Mouse (Mus musculus) neural tube, embryonic 11.5 days (tissue): Measurements from ENCODE around the gene Tspan5. TPM values are rescaled to one million over a fixed set of nuclear protein-coding genes. Genes with fewer than 3 reads are reported as not detected.

ENCODE experiments used
- ATAC-seq: fragments of 200-750 bp; cut with Nextera tagmentation; 2 replicates; pipeline ENCODE4 v1.8.0; 2017; ENCODE audit warnings: moderate number of reproducible peaks, mild to moderate bottlenecking, moderate TSS enrichment, moderate library complexity; ENCODE audit not compliant: insufficient read depth, low FRiP score, low TSS enrichment
- DNase-seq: peaks from one replicate; pipeline ENCODE4 v3.0.0-alpha.2; 2015; ENCODE audit warnings: low spot score
- H3K27ac ChIP-seq: fragments of 300-500 bp; sonication (generic); 2 replicates; pipeline ENCODE4 v1.5.1; 2014; ENCODE audit warnings: low read depth, mild to moderate bottlenecking, low read length
- H3K27me3 ChIP-seq: fragments of 300-500 bp; sonication (generic); 2 replicates; pipeline ENCODE4 v1.6.1; 2014; ENCODE audit warnings: mild to moderate bottlenecking, low read length, mixed read lengths; ENCODE audit not compliant: control insufficient read depth, insufficient read depth
- H3K36me3 ChIP-seq: fragments of 300-500 bp; sonication (generic); 2 replicates; pipeline ENCODE4 v1.6.1; 2014; ENCODE audit warnings: mild to moderate bottlenecking, low read length, moderate library complexity, mixed read lengths; ENCODE audit not compliant: control insufficient read depth, insufficient read depth
- H3K4me1 ChIP-seq: fragments of 300-500 bp; sonication (generic); 2 replicates; pipeline ENCODE4 v1.6.1; 2014; ENCODE audit warnings: low read length, mixed read lengths; ENCODE audit not compliant: control insufficient read depth, insufficient read depth
- H3K4me2 ChIP-seq: fragments of 300-500 bp; sonication (generic); 2 replicates; pipeline ENCODE4 v1.6.1; 2014; ENCODE audit warnings: low read depth, mild to moderate bottlenecking, moderate library complexity
- H3K4me3 ChIP-seq: fragments of 300-500 bp; sonication (generic); 2 replicates; pipeline ENCODE4 v1.5.1; 2014; ENCODE audit warnings: low read depth, low read length
- H3K9ac ChIP-seq: fragments of 300-500 bp; sonication (generic); 2 replicates; pipeline ENCODE4 v1.6.1; 2014; ENCODE audit warnings: mild to moderate bottlenecking, low read length
- H3K9me3 ChIP-seq: fragments of 300-500 bp; sonication (generic); 2 replicates; pipeline ENCODE4 v1.6.1; 2016; ENCODE audit warnings: low read length; ENCODE audit not compliant: control insufficient read depth
- WGBS: fragments of 180-500 bp; shearing (Covaris S2); extraction: QIAGEN DNeasy Blood & Tissue Kit; methylation state at CpG from one replicate; pipeline ENCODE4 v1.1.7; 2014; 5-methylcytosine and 5-hydroxymethylcytosine counted together
- polyA plus RNA-seq: library from polyadenylated mRNA; unstranded; fragments of >200 nt; fragmentation: Nextera tagmentation; extraction: Ambion mirVana; gene quantifications from 2 replicates; pipeline ENCODE4 v1.2.1, GENCODE M21; 2014

The Tspan5 gene
- polyA plus RNA-seq, 1 experiment from 2014 or later: 79.2 TPM

DNA sequence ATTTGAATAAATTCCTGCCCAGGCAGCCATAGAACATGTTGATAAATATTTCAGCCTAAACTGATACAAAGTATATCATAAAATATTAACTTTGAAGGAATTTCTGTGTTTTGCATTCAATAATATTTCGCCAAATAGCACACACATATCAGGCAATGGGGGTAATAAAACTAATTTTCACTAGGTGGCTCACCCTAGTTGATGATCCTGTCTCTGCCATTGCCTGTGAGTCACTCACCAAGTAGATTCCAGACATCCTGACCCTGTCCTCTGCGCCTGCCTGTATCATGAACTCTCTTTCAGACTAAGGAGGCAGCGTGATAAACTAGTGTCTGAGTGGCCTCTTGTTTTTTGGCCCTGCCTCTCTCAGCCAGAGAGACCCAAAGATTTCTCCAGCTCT is 105.8 kb downstream of the Tspan5 start:
- no peak for DNase-seq
- Histone ChIP-seq H3K9me3 (no peaks in the 10 kb centered on the region), H3K4me3 (no peak overlapping the region), H3K27ac (no peak overlapping the region), H3K4me2 (no peak overlapping the region), H3K9ac (no peak overlapping the region), H3K36me3 (no peaks in the 10 kb centered on the region), H3K27me3 (no peaks in the 10 kb centered on the region), H3K4me1 (peaks cover 31% of the 10 kb centered on the region)
- ATAC-seq: no peak
- 91% methylated on average over 3 of the region's 3 CpGs for WGBS

DNA sequence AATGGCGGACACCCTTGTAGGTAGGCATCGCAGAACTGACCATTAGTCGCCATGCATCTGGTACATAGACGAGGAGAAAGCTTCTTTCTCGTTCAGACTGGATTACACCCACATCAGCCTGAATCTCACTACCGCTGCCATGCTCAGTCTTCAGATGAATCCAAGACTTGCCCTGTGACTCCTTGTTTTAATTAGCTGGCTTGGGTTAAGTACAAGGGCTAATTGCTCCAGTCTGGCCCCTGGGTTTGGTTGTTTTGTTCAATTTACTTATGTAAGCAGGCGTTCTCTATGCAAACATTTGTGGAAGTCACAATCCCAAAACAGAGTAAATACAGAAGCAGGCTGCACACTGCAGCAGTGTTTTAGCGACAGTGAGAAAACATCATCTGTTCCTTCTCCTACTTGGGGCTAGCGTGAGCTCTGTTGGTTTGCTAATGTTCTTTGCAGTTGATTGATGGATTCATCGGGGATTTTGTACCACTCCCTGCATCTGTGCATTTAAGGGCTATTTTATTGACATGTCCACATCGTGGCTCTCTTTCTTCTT is 107.8 kb downstream of the Tspan5 start:
- ATAC-seq (no peak), DNase-seq (no peak)
- peak overlapping the region; percentile 62 for H3K27ac ChIP-seq
- no peak overlapping the region for H3K9ac ChIP-seq
- no peaks in the 10 kb centered on the region for H3K36me3 ChIP-seq
- no peak overlapping the region for H3K4me2 ChIP-seq
- WGBS: 47% methylated on average over 11 of the region's 11 CpGs
- no peaks in the 10 kb centered on the region for H3K9me3 ChIP-seq
- H3K4me1 ChIP-seq: peaks cover 48% of the 10 kb centered on the region
- H3K27me3 ChIP-seq: no peaks in the 10 kb centered on the region
- H3K4me3 ChIP-seq: no peak overlapping the region

DNA sequence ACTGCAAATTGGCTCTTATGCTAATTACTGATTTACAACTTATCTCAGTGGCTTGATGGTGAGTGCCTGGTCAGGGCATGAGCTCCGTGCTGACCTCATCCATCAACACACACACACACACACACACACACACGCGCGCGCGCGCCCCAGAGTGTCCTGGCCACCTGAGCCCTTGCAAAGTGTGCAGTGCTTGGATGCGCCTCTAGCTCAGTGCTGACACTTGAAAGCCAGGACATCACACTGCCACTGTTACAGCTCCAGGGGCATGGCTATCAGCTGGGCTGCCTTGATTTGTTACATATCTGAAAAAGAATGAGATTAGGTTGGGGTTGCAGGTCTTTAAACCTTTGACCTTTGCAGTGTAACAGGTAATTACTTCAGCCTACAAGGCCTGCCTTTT is 109.9 kb downstream of the Tspan5 start:
- Histone ChIP-seq H3K27me3 (no peaks in the 10 kb centered on the region), H3K4me1 (peaks cover 67% of the 10 kb centered on the region), H3K9me3 (no peaks in the 10 kb centered on the region), H3K27ac (no peak overlapping the region; the same call in 1 of the 2 replicates), H3K36me3 (no peaks in the 10 kb centered on the region), H3K4me2 (no peak overlapping the region), H3K4me3 (no peak overlapping the region), H3K9ac (no peak overlapping the region)
- ATAC-seq (peak; percentile 56), DNase-seq (peak; percentile 79)
- 52% methylated on average over 8 of the region's 8 CpGs for WGBS

DNA sequence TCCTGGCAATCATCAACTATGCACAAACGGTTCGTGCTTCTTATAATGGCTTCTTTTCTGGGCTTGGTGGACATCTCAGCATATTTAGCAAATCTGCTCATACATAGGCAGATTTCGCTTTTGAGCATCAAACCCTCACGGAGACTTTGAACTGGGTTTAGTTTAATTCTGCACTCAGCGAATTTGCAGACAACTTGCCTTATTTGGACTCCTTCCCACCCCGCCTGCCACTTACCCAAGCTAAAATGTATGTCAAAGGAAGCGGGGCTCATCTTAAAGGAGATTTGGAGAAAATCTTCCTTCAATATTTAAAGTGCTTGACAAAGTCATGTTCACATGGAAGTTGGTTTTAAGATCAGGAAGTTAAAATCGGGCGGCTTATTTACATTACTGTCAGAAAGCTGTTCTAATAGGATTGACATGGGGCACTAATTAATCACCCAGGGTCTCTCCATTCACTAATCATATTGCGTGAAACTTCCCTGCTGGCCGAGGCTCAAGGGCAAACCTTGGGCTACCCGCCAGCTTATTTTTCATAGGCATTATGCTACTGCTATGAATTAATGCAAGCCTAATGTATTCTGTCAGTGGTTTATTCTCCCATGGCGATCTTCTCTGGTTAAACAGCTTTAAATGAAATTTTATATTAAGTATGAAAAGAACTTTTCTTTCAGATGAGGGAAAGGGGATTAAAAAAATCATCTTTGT is 111.1 kb downstream of the Tspan5 start:
- H3K36me3 ChIP-seq: no peaks in the 10 kb centered on the region
- H3K4me1 ChIP-seq: peaks cover 79% of the 10 kb centered on the region
- 62% methylated on average over 13 of the region's 13 CpGs for WGBS
- H3K4me2 ChIP-seq: no peak overlapping the region
- no peak overlapping the region for H3K9ac ChIP-seq
- no peak for DNase-seq
- H3K4me3 ChIP-seq: no peak overlapping the region
- no peaks in the 10 kb centered on the region for H3K27me3 ChIP-seq
- ATAC-seq: no peak
- no peaks in the 10 kb centered on the region for H3K9me3 ChIP-seq
- peak overlapping the region; percentile 81 for H3K27ac ChIP-seq

DNA sequence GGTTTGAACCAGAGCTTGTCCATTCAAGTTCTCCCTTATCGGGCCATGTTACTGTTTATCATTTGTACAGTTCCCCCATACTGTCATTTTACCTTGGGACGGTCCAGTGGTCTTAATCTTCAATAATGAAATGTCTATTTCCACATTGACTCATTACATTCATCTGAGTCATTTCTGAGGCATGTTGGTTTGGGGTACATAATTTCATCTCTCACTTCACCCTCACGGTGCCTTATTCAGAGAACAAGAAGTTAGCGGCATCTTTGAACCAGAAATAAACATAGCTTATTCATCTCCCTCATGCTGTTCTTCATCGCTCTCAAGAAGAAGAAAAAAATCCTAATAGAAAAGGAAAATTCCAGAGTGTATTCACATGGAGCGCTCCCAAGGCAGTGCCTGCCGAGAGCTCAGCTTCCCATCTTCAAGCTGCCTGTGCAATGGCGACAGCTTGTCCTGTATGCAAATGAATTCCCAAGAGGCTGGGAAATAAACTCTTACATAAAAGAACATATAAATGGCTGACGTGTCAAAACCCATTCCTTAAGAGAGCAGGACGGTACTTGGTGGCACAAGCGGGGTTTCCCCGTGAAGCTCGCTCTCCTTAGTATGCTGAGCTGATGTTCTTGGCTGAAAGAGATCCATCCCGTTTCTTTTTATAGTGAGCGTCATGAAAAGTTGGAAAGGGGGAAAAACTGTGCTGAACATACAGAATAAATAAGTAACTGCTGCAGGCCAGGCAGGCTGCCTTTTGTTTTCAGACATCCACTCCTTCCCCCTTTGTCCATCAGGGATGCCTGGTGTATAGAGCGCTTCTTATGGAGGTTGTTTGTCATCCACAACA is 112.2 kb downstream of the Tspan5 start:
- Histone ChIP-seq H3K9ac (peak overlapping the region; percentile 29; the same call in 1 of the 2 replicates), H3K4me1 (peaks cover 90% of the 10 kb centered on the region), H3K4me3 (no peak overlapping the region), H3K27me3 (no peaks in the 10 kb centered on the region), H3K27ac (peak overlapping the region; percentile 81), H3K4me2 (peak overlapping the region; percentile 7), H3K36me3 (no peaks in the 10 kb centered on the region), H3K9me3 (no peaks in the 10 kb centered on the region)
- ATAC-seq: peak; percentile 60
- 48% methylated on average over 16 of the region's 16 CpGs for WGBS
- DNase-seq: peak; percentile 71

- H3K4me1 ChIP-seq: peaks cover 90% of the 10 kb centered on the region
- H3K27ac ChIP-seq: peak overlapping the region; percentile 81
- H3K4me2 ChIP-seq: no peak overlapping the region
- H3K36me3 ChIP-seq: no peaks in the 10 kb centered on the region
- H3K4me3 ChIP-seq: no peak overlapping the region
- DNase-seq (no peak), ATAC-seq (no peak)
- 66% methylated on average over 5 of the region's 5 CpGs for WGBS
- no peaks in the 10 kb centered on the region for H3K27me3 ChIP-seq
- no peaks in the 10 kb centered on the region for H3K9me3 ChIP-seq
- no peak overlapping the region for H3K9ac ChIP-seq
Observed at GRCm38 (mm10) chr3:138855387-138855786, 113.4 kb downstream of the Tspan5 start.

DNA sequence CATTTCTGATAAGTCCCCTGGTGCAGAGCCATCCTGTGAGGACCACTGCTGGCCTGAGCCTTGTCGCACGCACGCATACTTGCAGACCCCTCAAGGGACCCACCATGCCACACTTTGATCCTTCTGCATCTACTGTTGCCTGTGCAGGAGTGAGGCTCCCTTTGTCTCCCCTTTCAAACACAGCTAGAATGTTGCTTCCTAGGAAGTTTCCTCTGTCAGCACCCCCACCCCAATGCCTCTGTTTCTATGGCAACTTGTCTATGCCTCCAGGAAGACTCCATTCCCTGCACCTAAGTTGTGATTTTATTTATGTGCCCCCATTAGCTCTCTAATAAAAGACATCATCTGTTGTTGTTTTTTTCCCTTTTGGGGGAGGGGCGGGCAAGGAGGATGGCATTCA is 115.0 kb downstream of the Tspan5 start:
- H3K36me3 ChIP-seq: no peaks in the 10 kb centered on the region
- ATAC-seq (peak; percentile 8; the same call in 1 of the 2 replicates), DNase-seq (peak; percentile 39)
- WGBS: 34% methylated on average over 4 of the region's 4 CpGs
- H3K9ac ChIP-seq: peak overlapping the region; percentile 12; the same call in 1 of the 2 replicates
- H3K27ac ChIP-seq: peak overlapping the region; percentile 77
- H3K27me3 ChIP-seq: no peaks in the 10 kb centered on the region
- H3K4me1 ChIP-seq: peaks cover 82% of the 10 kb centered on the region
- no peaks in the 10 kb centered on the region for H3K9me3 ChIP-seq
- no peak overlapping the region for H3K4me3 ChIP-seq
- no peak overlapping the region for H3K4me2 ChIP-seq

DNA sequence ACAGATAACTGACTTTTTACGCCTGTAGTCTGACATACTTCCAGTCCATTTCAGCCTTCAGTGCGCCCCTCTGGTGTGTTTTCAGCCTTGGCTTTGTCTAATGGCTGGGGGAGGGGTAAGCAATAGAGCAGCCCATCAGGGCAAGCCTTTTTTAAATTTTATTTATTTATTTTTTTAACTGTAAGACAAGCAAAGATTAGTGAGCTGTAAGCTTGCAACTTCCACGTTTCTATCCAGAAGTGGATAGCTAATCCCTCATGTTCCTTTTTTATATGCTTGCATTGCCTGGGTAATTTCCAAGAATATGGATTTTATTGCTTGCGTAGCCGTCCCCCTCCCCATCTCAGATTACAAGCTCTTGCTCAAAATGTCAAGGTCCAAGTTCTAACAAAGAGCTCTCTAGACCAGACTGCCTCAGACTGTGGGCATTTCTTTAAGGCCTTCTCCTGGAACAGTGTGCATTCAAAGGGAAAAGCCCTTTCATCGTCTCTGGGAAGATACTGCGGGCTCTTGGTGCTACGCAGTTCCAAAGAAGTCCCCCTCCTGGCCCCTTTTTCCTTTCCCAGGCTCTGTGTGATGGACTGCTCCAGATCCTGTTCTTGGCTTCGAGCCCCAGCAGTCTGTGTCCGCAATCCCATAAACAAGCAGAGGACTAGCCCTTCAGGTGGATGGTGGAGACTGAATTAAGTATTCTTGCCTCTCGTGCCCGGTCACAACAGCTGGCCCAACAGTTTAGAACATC is 116.0 kb downstream of the Tspan5 start:
- no peaks in the 10 kb centered on the region for H3K36me3 ChIP-seq
- H3K9ac ChIP-seq: peak overlapping the region; percentile 24; the same call in 1 of the 2 replicates
- H3K9me3 ChIP-seq: no peaks in the 10 kb centered on the region
- no peak overlapping the region for H3K4me3 ChIP-seq
- WGBS: 34% methylated on average over 12 of the region's 12 CpGs
- ATAC-seq: no peak
- H3K4me2 ChIP-seq: no peak overlapping the region
- peaks cover 73% of the 10 kb centered on the region for H3K4me1 ChIP-seq
- H3K27me3 ChIP-seq: no peaks in the 10 kb centered on the region
- peak overlapping the region; percentile 77 for H3K27ac ChIP-seq
- DNase-seq: peak; percentile 48
